Mouse (Mus musculus) CD8-positive naive resting alpha-beta T cell, adult 2 months (primary cell): ENCODE measurements around the gene Clec5a.
"Not testable (repeated sequence)": the region's sequence is repeated elsewhere in the genome, so short reads cannot be mapped to it uniquely, and the experiment has no call there.

Experiments
- DNase-seq, 2 experiments: peaks; one replicate each; pipeline ENCODE4 v3.0.0; 2022; ENCODE audit warnings: low read depth in 2 of 2, low spot score in 2 of 2

Clec5a gene

GRCm38 (mm10) chr6:40585645-40586044, at the start of gene Clec5a:
Clec5a (minus strand) TSS chr6:40585821.
- no peak for DNase-seq

- DNase-seq: no peak
Measured at GRCm38 (mm10) chr6:40634640-40635071, 49.0 kb upstream of the Clec5a start.

GRCm38 (mm10) chr6:40628406-40629000, 42.9 kb upstream of the Clec5a start, which contains the start of gene Mgam:
Mgam (plus strand) TSS chr6:40628831.
- DNase-seq: no peak

DNA sequence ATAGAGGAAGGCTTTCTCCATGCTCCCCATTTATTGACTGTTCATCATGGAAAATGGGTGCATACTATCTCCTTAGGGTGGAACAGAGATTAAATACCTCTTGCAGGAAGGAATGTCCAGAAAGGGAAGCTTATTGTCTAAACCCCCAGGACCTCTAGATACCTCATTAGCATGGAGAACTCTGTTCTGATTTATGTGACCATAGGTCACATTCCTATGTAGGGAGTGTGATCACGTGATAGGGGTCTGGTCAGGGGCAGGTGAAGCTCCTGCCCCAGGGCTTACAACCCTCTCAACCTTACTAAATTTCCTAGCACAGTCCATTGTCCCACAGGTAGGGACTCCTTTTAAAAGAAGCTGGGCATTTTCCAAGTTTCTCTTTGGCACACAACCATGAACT, 40.5 kb upstream of the Clec5a start:
- no peak for DNase-seq

DNA sequence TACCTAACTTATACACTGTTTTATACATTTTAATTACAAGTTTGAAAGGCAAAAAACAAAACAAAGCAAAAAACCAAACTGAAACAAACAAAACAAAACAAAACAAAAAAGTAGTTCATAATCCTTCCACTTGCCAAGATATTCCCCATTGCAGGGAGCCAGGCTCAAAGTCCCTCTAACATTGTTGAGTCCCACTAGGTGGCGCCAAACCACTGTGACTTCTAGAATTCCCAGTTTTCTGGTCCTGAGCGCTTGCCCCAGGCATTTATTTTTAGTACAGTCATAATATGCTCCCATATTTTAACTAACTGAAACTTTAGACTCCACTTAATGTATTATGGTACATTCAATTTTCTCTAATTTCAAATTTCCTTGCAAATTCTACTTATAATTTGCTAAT, 32.3 kb upstream of the Clec5a start:
- no peak for DNase-seq

GRCm38 (mm10) chr6:40613260-40613852, 27.7 kb upstream of the Clec5a start, which contains the start of gene Tas2r138:
Tas2r138 (minus strand) TSS chr6:40613310.
- no peak for DNase-seq

DNA sequence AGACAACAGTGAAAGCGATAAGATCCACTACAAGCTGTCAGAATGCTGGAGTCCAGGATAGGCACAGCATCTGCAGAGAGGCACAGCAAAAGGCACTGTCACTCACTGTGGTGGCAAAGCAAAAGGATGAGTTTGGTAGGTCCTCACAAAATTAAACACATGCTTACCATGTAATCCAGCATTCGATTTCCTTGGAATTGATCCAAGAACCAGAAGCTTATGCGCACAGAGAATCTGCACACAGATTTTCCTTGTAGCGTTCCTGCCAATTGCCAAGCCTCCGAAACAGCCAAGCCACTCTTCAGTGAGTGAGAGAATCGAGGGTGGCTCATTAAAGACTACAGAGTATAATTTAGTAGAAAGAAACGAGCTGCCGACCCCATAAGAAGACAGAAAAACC, 24.6 kb upstream of the Clec5a start:
- DNase-seq: no peak

DNA sequence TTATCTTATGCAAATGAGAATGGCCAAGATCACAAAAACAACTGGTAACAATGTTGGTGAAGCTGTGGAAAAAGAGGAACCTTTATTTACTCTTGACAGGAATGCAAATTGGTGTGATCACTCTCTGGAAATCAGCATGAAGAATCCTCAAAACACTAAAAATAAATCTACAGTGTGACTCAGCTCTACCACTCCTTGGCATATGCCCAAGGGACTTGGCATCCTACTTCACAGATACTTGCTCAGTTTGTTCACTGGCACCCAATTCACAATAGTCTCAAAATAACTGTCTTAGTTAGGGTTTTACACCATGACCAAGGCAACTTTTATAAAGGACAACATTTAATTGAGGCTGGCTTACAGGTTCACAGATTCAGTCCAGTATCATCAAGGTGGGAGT, 21.8 kb upstream of the Clec5a start:
- no peak for DNase-seq

GRCm38 (mm10) chr6:40598546-40598945, 12.9 kb upstream of the Clec5a start:
- not testable (repeated sequence) for DNase-seq

DNA sequence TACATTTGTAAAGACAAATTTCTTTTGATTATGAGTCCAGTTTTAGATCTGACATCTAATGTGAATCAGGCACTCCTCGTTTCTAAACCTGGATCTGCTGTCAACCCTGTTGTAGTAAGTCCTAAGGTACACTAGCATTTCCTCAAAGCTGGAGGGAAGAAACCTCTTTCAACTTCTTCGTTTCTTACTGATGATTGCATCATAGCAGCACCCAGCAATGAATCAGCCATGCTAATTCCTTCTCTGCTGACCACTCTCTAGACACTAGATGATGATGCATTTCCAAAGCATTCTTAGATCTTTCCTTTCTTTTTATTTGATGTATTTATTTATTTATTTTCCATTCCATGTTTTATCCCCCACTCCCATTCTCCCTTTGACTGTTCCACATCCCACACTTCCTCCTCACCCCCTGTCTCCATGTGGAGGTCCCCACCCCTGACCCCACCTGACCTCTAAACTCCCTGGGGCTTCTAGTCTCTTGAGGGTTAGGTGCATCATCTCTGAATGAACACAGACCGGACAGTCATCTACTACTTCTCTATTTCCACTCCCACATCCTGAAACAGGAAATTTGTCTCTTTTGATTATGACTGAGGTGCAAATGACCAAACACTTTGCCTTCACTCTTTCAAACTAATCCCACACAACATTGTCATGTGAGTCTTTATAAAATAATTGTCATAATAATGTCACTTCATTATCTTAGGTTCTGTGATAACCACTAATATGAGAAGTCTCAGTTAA, 9.4 kb upstream of the Clec5a start:
- no peak for DNase-seq

DNA sequence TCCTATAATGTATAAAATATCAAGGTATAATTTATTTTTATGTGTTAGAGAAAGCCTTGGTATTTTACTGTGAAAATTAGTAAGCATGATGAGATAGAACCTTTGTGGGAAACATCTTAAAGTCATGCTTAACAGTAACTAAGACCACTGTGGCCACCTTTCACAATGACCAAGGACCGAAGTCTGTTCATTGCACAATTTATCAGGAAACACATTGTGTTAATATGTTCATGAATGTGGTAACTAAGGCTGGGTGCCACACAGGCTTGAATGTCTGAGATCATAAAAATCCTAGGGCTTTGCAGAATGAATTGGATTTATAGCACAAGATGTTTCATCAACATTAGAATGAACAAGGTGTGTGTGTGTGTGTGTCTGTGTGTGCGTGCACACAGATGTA, 2.7 kb upstream of the Clec5a start:
- no peak for DNase-seq

- no peak for DNase-seq
Measured at GRCm38 (mm10) chr6:40584336-40584735, 1.3 kb downstream of the Clec5a start.

GRCm38 (mm10) chr6:40576305-40576704, 9.3 kb downstream of the Clec5a start:
- DNase-seq: no peak

GRCm38 (mm10) chr6:40573618-40574017, 12.0 kb downstream of the Clec5a start:
- no peak for DNase-seq

DNA sequence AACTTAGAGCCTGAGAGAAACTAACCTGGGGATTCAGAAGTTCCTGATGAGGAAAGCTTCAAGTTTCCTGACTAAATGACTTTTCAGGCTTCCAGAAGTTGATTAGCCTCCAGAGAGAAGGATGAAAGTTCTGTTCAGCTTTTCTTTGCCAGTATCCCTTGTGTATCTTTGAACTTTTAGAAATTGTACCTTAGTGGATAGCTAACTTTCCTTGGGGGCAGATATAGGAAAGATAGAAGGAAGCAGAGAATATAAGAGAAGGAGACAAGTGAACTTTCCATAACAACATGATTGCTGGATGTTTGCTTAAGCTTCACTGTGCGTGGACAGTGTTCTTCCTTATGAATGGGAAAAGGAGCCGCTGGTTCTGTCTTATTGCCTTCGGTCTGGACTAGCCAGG, 16.4 kb downstream of the Clec5a start, which contains the start of gene Olfr460:
Olfr460 (plus strand) TSS at position 301 of the 400 bp plus-strand sequence.
- no peak for DNase-seq

GRCm38 (mm10) chr6:40554950-40555349, 30.7 kb downstream of the Clec5a start, which contains the start of gene Olfr461:
Olfr461 (minus strand) TSS chr6:40555050.
- DNase-seq: no peak

DNA sequence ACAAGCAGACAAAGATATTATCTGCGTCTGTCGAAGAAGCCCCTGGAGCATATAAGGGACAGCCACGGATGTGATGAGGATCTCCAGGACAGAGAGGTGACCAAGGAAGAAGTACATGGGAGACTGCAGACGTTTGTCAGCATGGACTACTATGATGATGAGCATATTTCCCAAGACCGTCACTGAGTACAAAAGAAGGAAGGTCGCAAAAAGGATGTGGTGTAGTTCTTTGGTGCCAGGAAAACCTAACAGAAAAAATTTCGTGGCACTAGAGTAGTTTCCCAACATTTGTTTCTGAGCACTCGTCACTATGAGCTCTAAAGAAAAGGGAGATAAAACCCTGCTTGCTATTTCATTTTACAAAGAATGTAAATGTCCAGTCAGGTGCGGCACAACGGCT, 40.9 kb downstream of the Clec5a start:
- no peak for DNase-seq
